Mouse (Mus musculus) liver, adult (tissue): ENCODE data around the gene Krtap4-1.
"Not testable (repeated sequence)": the region's sequence is repeated elsewhere in the genome, so short reads cannot be mapped to it uniquely, and the experiment has no call there.

Experiments used
- GATA4 ChIP-seq: IDR thresholded peaks from 2 replicates; pipeline ENCODE4 v1.6.1; 2014; ENCODE audit warnings: mild to moderate bottlenecking, low read length; ENCODE audit not compliant: insufficient replicate concordance

Krtap4-1 gene

GRCm38 (mm10) chr11:99628138-99628537, at the start of gene Krtap4-1:
Gene Krtap4-1 (minus strand): TSS chr11:99628238.
- TF ChIP-seq GATA4: no peak

DNA sequence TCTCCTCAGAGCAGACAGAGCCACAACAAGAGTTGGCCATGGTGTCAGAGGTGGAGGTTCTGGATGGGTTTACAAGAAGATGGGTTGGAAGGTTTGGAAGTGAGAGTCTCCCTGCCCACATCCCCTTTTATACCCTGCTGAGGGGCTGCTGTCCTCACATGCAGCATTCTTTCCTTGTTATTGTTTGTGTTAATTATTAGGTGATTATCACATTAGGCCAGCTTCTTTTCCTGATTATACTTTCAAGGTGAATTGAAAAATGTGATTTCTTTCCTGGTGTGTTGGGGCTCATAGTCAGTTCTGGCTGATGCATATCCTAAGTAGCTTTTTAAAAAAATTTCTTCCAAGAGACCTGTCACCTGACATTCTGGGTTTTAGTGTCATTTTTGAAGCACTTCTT, 37.8 kb upstream of the Krtap4-1 start, which contains the start of gene Krtap4-6:
Gene Krtap4-6, minus strand, starts transcription at position 101 of the 400 bp plus-strand sequence.
- no peak for TF ChIP-seq GATA4

DNA sequence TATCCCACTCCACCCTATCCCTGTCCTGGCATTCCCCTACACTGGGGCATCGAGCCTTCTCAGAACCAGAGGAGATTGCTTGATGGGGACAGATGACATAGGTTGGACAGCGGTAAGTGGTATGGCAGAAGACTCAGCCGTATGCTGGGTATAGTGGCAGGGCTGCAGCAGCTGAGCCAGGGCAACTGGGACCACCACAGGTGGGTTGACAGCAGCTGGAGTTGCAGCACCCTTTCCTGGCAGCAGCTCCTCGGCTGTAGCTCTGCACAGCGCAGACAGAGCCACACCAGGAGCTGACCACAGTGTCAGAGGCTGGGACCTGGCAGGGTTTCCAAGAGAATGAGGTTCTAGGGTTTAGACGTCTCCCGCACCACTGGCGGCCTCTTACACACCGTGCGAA, 34.8 kb upstream of the Krtap4-1 start:
- TF ChIP-seq GATA4: no peak

GRCm38 (mm10) chr11:99659256-99659655, 31.2 kb upstream of the Krtap4-1 start:
- TF ChIP-seq GATA4: no peak

DNA sequence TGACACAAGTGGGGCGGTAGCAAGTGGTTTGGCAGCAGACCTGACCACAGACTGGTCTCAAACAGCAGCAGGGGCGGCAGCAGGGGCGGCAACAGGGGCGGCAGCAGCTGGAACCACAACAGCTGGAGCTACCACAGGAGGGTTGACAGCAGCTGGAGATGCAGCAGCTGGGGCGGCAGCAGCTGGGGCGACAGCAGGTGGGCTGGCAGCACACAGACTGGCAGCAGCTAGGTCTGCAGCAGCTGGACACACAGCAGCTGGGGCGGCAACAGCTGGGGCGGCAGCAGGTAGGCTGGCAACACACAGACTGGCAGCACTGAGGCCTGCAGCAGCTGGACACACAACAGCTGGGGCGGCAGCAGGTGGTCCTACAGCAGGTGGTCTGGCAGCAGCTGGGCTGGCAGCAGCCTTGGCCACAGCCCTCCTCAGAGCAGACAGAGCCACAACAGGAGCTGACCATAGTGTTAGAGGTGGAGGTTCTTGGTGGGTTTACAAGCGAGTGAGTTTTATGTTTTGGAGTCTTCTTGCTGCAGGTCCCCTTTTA, 30.5 kb upstream of the Krtap4-1 start, which contains the start of gene Gm11563:
Gene Gm11563, minus strand, starts transcription at position 494 of the 544 bp plus-strand sequence.
- TF ChIP-seq GATA4: not testable (repeated sequence)

DNA sequence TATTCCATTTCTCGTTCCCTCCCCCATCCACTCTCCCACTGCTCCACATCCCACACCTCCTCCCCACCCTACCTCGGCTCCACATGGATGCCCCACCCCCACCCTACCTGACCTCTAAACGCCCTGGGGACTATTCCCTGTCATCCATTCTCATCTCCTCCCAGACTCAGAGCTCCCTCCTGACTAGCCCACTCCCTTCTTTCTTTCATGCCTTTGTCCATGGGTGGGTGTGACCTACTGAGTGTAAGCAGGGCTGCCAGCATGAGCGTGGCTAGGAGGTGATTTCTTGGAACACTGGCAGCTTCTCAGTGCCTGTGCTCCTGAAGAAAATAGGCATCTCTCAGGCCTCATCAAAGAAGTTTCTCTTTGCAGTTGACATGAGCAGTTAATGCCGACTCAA, 29.0 kb upstream of the Krtap4-1 start:
- no peak for TF ChIP-seq GATA4

DNA sequence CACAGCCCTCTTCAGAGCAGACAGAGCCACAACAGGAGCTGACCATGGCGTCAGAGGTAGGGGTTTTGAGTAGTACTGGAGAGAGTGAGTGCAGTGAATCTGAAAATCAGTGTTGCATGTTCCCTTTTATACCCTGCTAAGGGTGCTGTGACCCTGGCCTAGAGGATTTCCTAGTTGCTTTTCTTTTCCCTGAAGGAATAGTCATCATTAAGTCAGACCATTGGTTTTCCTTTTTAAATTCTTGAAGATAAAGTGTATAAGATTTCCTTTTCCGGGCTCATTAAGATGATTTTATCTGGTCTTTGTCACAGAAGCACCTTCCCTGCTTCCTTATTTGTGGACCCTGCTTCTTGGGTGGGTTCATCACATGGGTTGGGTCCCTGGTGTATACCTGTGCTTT, 22.1 kb upstream of the Krtap4-1 start, which contains the start of gene Gm11555:
Gene Gm11555, minus strand, starts transcription at position 101 of the 400 bp plus-strand sequence.
- no peak for TF ChIP-seq GATA4

DNA sequence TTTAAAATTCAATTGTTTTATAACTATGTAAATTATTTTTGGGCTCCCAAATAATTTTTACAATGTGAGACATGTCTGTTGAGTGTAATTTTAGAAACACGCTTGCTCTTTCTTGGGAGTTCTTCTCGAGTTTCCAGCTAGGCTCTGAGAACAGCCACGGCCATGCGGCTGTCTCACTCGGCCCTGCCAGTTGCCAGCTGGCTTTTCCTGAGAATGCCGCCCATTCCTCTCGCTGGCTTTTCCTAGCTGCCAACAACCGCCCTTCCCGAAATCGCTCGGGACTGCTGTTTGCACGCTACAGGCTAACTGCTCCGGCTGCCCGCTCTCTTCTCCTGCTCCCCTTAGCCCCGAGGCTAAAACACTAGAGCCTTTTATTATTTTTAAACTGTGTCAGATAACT, 18.4 kb upstream of the Krtap4-1 start:
- no peak for TF ChIP-seq GATA4

- no peak for TF ChIP-seq GATA4
Measured at GRCm38 (mm10) chr11:99644351-99644750, 16.3 kb upstream of the Krtap4-1 start.

- TF ChIP-seq GATA4: not testable (repeated sequence)
Measured at GRCm38 (mm10) chr11:99643635-99644139, 15.6 kb upstream of the Krtap4-1 start, which contains the start of gene Krtap4-7. Gene Krtap4-7 (minus strand): TSS chr11:99644089.

GRCm38 (mm10) chr11:99640926-99641325, 12.9 kb upstream of the Krtap4-1 start:
- no peak for TF ChIP-seq GATA4

DNA sequence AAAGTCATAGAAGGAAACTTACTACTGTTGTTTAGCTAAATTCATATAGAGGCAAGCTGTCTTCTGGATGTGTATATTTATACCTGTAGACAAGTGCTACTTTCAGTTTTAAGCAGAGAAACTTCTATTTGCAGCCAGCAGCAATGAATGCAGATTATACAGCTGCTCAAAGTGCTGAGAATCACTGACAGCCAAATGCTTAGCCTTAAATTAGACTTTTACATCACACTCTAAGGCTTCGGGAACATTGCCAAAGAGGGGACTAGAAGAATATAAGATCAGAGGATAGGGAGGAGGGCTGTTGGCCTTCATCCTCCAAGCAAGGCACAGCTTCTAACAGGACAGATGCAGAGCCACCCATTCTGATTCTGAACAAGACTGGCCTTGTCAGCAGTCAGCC, 9.0 kb upstream of the Krtap4-1 start:
- no peak for TF ChIP-seq GATA4

DNA sequence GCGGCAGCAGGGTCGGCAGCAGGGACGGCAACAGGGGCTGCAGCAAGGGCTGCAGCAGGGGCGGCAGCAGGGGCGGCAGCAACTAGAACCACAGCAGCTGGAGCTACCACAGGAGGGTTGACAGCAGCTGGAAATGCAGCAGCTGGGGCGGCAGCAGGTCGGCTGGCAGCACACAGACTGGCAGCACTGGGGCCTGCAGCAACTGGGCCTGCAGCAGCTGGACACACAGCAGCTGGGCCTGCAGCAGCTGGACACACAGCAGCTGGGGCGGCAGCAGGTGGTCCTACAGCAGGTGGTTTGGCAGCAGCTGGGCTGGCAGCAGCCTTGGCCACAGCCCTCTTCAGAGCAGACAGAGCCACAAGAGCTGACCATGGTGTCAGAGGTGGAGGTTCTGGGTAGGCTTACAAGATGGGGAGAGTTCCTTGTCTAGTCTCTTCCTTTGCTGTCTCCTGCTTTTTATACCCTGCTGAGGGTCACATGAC, 6.7 kb upstream of the Krtap4-1 start, which contains the start of gene Krtap4-2:
Gene Krtap4-2, minus strand, starts transcription at position 432 of the 482 bp plus-strand sequence.
- TF ChIP-seq GATA4: no peak

DNA sequence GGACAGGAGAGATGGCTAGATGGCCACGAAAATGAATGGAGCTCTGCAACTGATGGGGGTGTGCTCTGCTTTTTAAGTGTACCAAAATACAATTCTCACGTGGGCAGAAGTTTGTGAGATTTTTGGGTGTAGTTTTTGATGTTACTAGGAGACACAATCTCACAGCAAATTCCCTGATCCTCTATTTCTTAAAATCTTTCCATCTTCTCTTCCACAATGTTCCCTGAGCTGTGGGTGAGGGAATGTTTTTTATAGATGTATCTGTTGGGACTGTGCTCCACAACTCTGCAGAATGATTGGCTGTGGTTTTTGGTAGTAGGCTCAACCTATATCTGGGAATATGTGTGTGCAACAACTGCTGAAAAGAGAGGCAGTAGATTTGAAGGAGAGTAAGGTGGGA, 5.3 kb upstream of the Krtap4-1 start:
- no peak for TF ChIP-seq GATA4

- TF ChIP-seq GATA4: no peak
Measured at GRCm38 (mm10) chr11:99630890-99631289, 2.9 kb upstream of the Krtap4-1 start.

DNA sequence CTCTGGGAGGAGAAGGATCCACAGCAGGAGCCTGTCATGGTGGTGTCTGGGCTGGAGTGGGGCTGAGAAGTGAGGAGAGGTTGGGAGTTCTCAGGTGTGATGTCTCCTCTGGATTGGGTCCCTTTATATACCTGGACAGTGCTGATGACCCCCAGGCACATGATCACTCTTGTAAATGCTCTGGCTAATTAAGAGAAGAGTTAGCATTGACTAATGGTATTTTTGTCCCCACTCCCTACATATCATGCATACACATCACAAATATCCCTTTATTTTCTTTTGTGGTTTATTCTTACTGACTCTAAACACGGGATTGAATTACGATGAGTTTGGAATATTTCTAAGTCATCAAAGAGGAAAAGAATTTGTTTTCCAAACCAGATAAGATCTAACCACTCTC, 7.7 kb downstream of the Krtap4-1 start, which contains the start of gene Gm11562:
Gene Gm11562, minus strand, starts transcription at position 101 of the 400 bp plus-strand sequence.
- no peak for TF ChIP-seq GATA4
